Mouse (Mus musculus) subcutaneous adipose tissue, adult 2 months (tissue): ENCODE results near the gene Zranb2. TPM values are rescaled to one million over a fixed set of nuclear protein-coding genes. Genes with fewer than 3 reads are reported as not detected.

Source experiments
- polyA plus RNA-seq: library from polyadenylated mRNA; depleted of rRNA; stranded (reverse); fragments of >200 nt; gene quantifications from 2 replicates; pipeline ENCODE4 v1.2.3, GENCODE M21; 2012; ENCODE audit warnings: low replicate concordance; rRNA removed

The Zranb2 gene
- polyA plus RNA-seq, result 11.3 and 12.1 TPM in 2 replicates

GRCm38 (mm10) chr3:157533964-157534785, at the start of gene Zranb2:
Gene Zranb2 (plus strand): TSS chr3:157534160.

GRCm38 (mm10) chr3:157566725-157567565, 33.0 kb downstream of the Zranb2 start, which contains the start of gene Ptger3:
Gene Ptger3 (plus strand): TSS chr3:157566892.

Other genes starting within 250 kb of the Zranb2 start
- 77.1 and 107 TPM in 2 replicates for gene Ptger3, start 32.7 kb downstream of the Zranb2 start, polyA plus RNA-seq